Mouse (Mus musculus): ENCODE measurements around the gene Rdh19.

Rdh19 gene

GRCm38 (mm10) chr10:127881041-127881440 is 31.3 kb downstream of the Rdh19 start:
- DNase-seq = no peak

GRCm38 (mm10) chr10:127886551-127886950 is 36.8 kb downstream of the Rdh19 start:
- DNase-seq = no peak

GRCm38 (mm10) chr10:127886971-127887370 is 37.2 kb downstream of the Rdh19 start:
- no peak for DNase-seq

GRCm38 (mm10) chr10:127888605-127889004 is 38.9 kb downstream of the Rdh19 start, which contains the start of gene Rdh7:
Rdh7 (minus strand) TSS chr10:127888817.
- DNase-seq = no peak

GRCm38 (mm10) chr10:127891481-127891880 is 41.8 kb downstream of the Rdh19 start:
- no peak for DNase-seq

GRCm38 (mm10) chr10:127893163-127894022 is 43.7 kb downstream of the Rdh19 start:
- DNase-seq = peak; percentile 42

GRCm38 (mm10) chr10:127896705-127897104 is 47.0 kb downstream of the Rdh19 start:
- DNase-seq = no peak

GRCm38 (mm10) chr10:127897506-127897905 is 47.8 kb downstream of the Rdh19 start:
- DNase-seq = no peak

- DNase-seq = no peak
These were observed 48.5 kb downstream of the Rdh19 start, which contains the start of gene Sdr9c7 for GRCm38 (mm10) chr10:127898218-127898617. Sdr9c7 (plus strand) TSS chr10:127898518.

GRCm38 (mm10) chr10:127899783-127900182 is 50.1 kb downstream of the Rdh19 start:
- no peak for DNase-seq

- DNase-seq = no peak
These were observed 52.0 kb downstream of the Rdh19 start for GRCm38 (mm10) chr10:127901751-127902150.

- DNase-seq = no peak
These were observed 53.4 kb downstream of the Rdh19 start for GRCm38 (mm10) chr10:127903116-127903515.

- no peak for DNase-seq
These were observed 55.2 kb downstream of the Rdh19 start for GRCm38 (mm10) chr10:127904718-127905446.

- DNase-seq = no peak
These were observed 56.4 kb downstream of the Rdh19 start for GRCm38 (mm10) chr10:127906138-127906537.

- no peak for DNase-seq
These were observed 57.7 kb downstream of the Rdh19 start for GRCm38 (mm10) chr10:127907386-127907951.
